In the genomic region with DNA sequence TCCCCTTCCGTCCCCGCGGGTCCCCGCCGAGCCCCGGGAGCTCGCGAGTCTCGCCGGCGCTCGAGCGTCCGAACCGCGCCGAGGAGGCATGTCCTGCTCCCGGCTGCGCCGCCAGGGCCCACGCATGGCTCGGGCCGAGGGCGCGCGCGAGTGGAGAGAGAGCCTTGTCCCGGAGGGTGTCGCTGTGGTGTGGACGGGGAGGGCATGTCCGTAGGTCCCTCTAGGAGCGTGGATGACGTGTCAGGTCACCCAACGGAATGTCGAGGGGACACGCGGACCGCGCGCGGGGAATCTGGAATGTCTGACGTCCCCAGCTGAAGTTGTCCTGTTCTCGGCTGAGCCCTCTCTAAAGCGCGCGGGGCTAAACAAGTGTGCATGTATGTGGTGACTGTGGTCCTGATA, we compare ENCODE assay signal across 8 mouse cellular contexts. TPM values are rescaled to one million over a fixed set of nuclear protein-coding genes. Genes with fewer than 3 reads are reported as not detected.
DNase-seq lines count a peak whose midpoint lies in the region; ATAC-seq lines count a peak whose summit lies in the region.

No protein-coding gene starts in this region.

- peak; percentile 38 to 47 for DNase-seq in CD8-positive naive resting alpha-beta T cell, adult 2 months (ENCODE audit: low read depth in 2 of 2, low spot score in 2 of 2)
- peak; percentile 33 for DNase-seq in c-Kit-negative CD71-positive TER-119-positive erythroid progenitor cells, embryonic 14.5 days (ENCODE audit: low read depth, low spot score)
- DNase-seq in forebrain, embryonic 10.5 days (ENCODE audit: extremely low spot score, low spot score): peak; percentile 63
- peak; percentile 79 to 89 for DNase-seq in kidney, postnatal 4 days
- peak; percentile 81 to 88 for DNase-seq in lung, adult 18-20 months
- DNase-seq in testis, postnatal 14 days (ENCODE audit: low spot score): peak; percentile 63

- peak overlapping the region; percentile 96 for H3K27ac ChIP-seq in forebrain, embryonic 10.5 days
- H3K27ac ChIP-seq in heart, embryonic 16.5 days (ENCODE audit: low read length): peak overlapping the region; percentile 91
- H3K27ac ChIP-seq in neural tube, embryonic 14.5 days (ENCODE audit: low read depth, low read length): peak overlapping the region; percentile 35

- H3K4me2 ChIP-seq in heart, embryonic 16.5 days (ENCODE audit: low read depth, low read length): peak overlapping the region; percentile 88
- peak overlapping the region; percentile 84 for H3K4me2 ChIP-seq in neural tube, embryonic 14.5 days (ENCODE audit: low read depth, low read length)

- H3K36me3 ChIP-seq in forebrain, embryonic 10.5 days (replicated peaks): peaks cover 12% of the 10 kb centered on the region
- H3K36me3 ChIP-seq in heart, embryonic 16.5 days (ENCODE audit: control insufficient read depth, insufficient read depth): no peaks in the 10 kb centered on the region
- no peaks in the 10 kb centered on the region for H3K36me3 ChIP-seq in neural tube, embryonic 14.5 days (ENCODE audit: control insufficient read depth, insufficient read depth, low read length)

- no peaks in the 10 kb centered on the region for H3K9me3 ChIP-seq in forebrain, embryonic 10.5 days
- no peaks in the 10 kb centered on the region for H3K9me3 ChIP-seq in heart, embryonic 16.5 days (replicated peaks; ENCODE audit: control insufficient read depth, low read length)
- H3K9me3 ChIP-seq in neural tube, embryonic 14.5 days (ENCODE audit: control insufficient read depth, low read length): no peaks in the 10 kb centered on the region

- under 1% methylated on average over 46 of the region's 46 CpGs for WGBS in forebrain, embryonic 10.5 days
- WGBS in heart, embryonic 16.5 days: under 1% methylated on average over 44 of the region's 46 CpGs
- WGBS in neural tube, embryonic 14.5 days: under 1% methylated on average over 42 of the region's 46 CpGs

- 0 out of 2 replicates have a peak, but pooled peaks cover 5% of the 10 kb centered on the region for H3K27me3 ChIP-seq in forebrain, embryonic 10.5 days (ENCODE audit: poor library complexity, severe bottlenecking)
- no peaks in the 10 kb centered on the region for H3K27me3 ChIP-seq in heart, embryonic 16.5 days (ENCODE audit: control insufficient read depth, insufficient read depth, low read length)
- H3K27me3 ChIP-seq in neural tube, embryonic 14.5 days (ENCODE audit: control insufficient read depth, insufficient read depth, low read length): no peaks in the 10 kb centered on the region

- peaks cover 27% of the 10 kb centered on the region for H3K4me1 ChIP-seq in forebrain, embryonic 10.5 days
- H3K4me1 ChIP-seq in heart, embryonic 16.5 days (ENCODE audit: control insufficient read depth, insufficient read depth, low read length): peaks cover 21% of the 10 kb centered on the region
- no peaks in the 10 kb centered on the region for H3K4me1 ChIP-seq in neural tube, embryonic 14.5 days (ENCODE audit: control insufficient read depth, insufficient read depth, low read length)

- ATAC-seq in heart, embryonic 16.5 days (replicated peaks; ENCODE audit: extremely low read depth, insufficient read depth, low FRiP score): peak; percentile 83
- ATAC-seq in neural tube, embryonic 14.5 days (ENCODE audit: low read depth): peak; percentile 89

- H3K4me3 ChIP-seq in forebrain, embryonic 10.5 days: peak overlapping the region; percentile 88
- H3K4me3 ChIP-seq in heart, embryonic 16.5 days (ENCODE audit: low read length): peak overlapping the region; percentile 75
- H3K4me3 ChIP-seq in neural tube, embryonic 14.5 days (ENCODE audit: low read depth, low read length): peak overlapping the region; percentile 76

- H3K9ac ChIP-seq in heart, embryonic 16.5 days (ENCODE audit: low read length): peak overlapping the region; percentile 97
- peak overlapping the region; percentile 72 for H3K9ac ChIP-seq in neural tube, embryonic 14.5 days (replicated peaks; ENCODE audit: low read depth, low read length)

RNA-seq across cellular contexts. Expression of gene St7, which starts 1.8 kb away (rescaled TPM):
- polyA plus RNA-seq in forebrain, embryonic 10.5 days (2016; fragmentation: Nextera tagmentation; extraction: Ambion mirVana): 19.1 and 22.9 TPM in 2 replicates
- polyA plus RNA-seq in heart, embryonic 16.5 days (2015; fragmentation: Nextera tagmentation; extraction: Ambion mirVana): 26.1 and 30.2 TPM in 2 replicates
- 62.1 and 71.9 TPM in 2 replicates for polyA plus RNA-seq in neural tube, embryonic 14.5 days (2014; fragmentation: Nextera tagmentation; extraction: Ambion mirVana)

RNA-seq across cellular contexts. Expression of gene Capza2, which starts 58.5 kb away (rescaled TPM):
- 211 and 227 TPM in 2 replicates for polyA plus RNA-seq in forebrain, embryonic 10.5 days (2016; fragmentation: Nextera tagmentation; extraction: Ambion mirVana)
- polyA plus RNA-seq in heart, embryonic 16.5 days (2015; fragmentation: Nextera tagmentation; extraction: Ambion mirVana): 213 and 260 TPM in 2 replicates
- polyA plus RNA-seq in neural tube, embryonic 14.5 days (2014; fragmentation: Nextera tagmentation; extraction: Ambion mirVana): 287 and 292 TPM in 2 replicates

Comparison
In these comparisons a context has a peak if more than half of its experiments do, and no peak if none do; other contexts are left out.
1. Peak in every context shown above with its lines: DNase-seq, ATAC-seq, H3K4me3 ChIP-seq and H3K27ac ChIP-seq.
2. DNase-seq: peak in every context shown above with its lines; median percentile 84 in lung, adult 18-20 months; 84 in kidney, postnatal 4 days; 63 in forebrain, embryonic 10.5 days; 63 in testis, postnatal 14 days; 42 in CD8-positive naive resting alpha-beta T cell, adult 2 months; 33 in c-Kit-negative CD71-positive TER-119-positive erythroid progenitor cells, embryonic 14.5 days.
3. H3K27ac ChIP-seq: peak in every context shown above with its lines; median percentile 96 in forebrain, embryonic 10.5 days; 91 in heart, embryonic 16.5 days; 35 in neural tube, embryonic 14.5 days.